Mouse (Mus musculus) MN1 (cell line): ENCODE measurements around the gene Rnf214.
A peak's percentile ranks its signal among the peaks of the same experiment; 100 is the strongest.

ENCODE experiments used
- DNase-seq: peaks from one replicate; pipeline ENCODE4 v3.0.0-alpha.2; 2016; ENCODE audit warnings: low spot score

The Rnf214 gene

DNA sequence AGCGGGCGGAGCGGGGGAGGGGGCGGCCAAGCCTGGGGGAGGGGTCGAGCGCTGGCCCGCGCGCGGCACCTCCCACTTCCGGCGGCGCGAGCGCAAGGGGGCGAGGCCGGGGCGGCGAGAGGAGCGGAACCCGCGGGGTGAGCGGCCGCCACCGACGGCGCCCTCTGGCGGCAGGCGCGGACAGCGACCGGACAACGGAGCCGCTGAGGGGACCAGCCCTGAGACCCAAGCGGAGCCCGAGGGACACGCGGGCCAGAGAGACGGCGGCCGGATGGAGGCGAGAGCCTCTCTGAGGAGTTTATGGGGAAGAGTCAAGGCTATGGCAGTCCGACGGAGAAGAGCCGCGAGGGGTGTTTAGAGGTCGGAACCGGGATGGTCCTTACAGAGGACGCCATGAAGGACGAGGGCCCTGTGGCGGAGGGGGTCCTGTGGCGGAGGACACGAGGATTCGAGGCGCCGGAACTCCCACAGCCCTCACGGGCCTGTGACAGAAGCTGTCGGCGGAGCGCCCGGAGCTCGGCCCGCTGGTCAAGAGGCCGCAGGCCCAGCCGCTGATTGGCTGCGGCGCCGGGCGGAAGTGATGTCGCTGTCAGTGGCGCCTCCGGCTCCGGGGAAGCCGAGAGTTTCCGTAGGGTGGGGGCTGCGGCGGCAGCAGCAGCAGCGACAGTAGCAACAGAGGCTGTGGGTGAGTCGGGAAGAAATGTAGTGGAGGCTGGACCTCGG is at the start of gene Rnf214, which contains the start of gene Pcsk7:
Rnf214 (minus strand) TSS at position 557 of the 723 bp plus-strand sequence.
Pcsk7 (plus strand) TSS at position 143 of the 723 bp plus-strand sequence.
- DNase-seq: peak; percentile 91

DNA sequence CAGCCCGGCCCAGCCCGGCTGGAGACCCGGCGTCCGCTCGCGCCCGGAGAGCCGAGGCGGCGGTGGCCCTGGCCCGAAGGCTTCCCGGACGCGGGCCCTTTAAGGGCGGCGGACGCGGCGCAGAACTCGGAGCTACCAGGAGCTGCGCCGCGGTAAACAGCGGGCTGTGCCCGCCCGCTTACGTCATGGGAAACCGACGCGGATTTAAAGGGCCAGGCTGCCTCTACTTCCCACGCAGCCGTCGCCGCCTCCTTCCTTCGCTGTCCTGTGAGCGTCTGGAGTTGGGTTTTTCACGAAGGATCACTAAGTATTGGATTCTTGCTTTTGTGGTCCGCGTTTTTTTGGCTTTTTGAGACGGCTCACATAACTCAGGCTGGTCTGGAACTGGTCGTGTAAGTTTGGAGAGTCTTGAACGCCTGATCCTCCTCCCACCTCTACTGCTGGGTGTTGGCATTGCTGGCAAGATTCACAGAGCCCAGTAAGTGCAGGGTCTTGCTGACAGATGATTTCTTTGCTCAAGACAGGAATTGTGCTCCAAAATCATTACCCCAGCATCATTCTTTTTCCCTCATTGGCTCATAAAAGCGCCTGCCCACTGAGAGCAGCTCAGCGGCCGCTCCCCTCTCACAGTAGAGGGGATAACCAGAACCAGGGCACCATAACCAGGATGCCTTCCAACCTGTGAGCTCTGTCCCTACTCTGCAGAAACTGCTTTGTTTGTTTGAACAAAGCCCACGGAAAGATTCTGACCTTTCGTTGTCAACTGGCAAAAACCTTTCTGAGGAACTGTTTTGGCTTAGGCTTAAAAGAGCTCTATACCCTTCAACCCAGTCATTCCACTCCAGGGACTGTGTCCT is 48.6 kb upstream of the Rnf214 start, which contains the start of gene Sidt2:
Sidt2 (minus strand) TSS at position 152 of the 857 bp plus-strand sequence.
- DNase-seq: peak; percentile 88

DNA sequence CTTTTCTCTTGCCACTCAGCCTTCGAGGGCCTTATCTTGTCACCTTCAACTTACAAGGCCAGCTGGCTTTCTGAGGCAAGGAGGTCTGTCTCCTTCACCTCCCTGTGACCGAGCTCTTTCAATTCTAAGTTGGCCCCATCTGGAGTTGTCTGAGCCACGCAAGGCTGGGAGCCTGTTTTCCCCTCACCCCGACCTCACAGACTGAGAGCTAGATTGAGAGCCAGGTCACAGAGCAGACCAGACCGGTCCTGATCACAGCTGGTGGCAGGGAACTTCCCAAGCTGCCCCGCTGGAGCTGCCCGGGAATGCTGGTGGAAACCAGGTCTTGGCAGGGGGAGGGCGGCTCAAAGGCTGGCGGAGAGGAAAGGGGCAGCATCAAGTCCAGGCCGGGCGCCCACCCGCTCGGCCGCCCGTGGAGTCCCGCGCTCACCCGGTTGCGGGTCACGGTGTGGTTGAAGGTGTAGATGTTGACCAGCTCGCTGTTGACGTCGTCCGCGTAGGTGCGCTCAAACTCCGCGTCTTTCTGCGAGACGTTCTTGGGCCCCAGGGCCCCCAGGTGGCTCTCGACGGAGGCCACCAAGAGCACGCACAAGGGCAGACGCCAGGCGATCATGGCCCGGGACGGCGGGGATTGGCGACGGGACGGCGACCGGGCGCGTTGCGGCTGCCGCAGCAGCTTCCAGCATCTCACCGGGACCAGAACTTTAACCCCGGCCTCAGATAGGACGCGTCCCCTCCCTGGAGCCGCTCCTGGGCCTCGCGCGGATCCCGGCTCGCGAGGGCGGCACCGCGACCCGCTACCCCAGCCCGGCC is 47.8 kb upstream of the Rnf214 start:
- DNase-seq: peak; percentile 68

DNA sequence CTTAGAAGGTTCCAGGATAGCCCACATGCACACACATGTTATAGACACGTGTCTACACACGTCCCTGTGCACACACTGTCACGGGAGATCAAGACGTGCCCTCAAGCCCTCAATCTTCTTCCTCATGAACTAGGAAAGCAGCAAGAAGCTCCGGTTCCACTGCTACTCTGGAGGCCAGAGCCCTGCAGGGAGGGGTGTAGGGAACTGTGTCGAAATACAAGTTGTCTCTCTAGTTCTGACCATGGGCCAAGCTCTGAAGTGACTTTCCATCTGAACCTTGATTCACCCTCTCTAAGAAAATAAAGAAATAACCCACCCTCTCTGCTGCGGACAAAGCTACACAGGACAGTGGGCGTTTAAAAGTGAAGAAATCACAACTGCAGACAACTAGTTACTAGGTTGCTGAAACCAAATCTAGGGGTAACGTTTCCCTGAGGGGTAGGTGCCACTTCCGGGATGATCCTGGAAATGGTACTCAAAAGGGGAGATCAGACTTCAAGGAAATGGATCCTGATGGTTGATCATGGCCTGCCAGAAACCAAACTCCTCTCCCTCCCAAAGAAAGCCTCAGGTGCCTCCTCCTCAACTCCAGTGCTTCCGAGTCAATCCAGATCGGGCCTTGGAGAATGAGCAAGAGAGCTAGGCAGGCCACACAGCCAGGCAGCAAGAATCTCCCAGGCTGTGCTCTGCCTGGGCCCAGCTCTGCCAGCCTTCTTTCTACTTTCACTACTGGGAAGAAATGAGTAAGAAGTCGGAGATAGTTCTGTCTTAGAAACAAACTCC is 47.0 kb upstream of the Rnf214 start:
- DNase-seq: no peak

DNA sequence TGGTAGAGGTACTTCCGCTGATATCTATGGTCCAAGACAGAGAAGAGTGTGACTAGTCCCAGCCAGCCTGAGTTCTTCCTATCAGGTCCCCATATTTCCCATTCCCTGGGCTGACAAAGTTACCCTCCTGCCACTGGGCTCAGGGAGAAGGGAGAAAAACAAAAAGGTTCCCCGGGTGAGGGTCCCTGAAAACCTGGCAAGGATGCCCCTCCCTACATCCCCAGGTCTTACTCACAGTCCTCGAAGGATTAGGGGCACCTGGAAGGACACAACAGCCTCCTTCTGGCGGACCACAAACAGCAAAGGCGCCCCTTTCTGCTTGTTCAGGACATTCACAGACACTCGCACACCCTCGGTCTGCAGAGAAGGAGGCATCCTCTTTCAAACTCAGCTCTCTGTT is 46.2 kb upstream of the Rnf214 start:
- no peak for DNase-seq

DNA sequence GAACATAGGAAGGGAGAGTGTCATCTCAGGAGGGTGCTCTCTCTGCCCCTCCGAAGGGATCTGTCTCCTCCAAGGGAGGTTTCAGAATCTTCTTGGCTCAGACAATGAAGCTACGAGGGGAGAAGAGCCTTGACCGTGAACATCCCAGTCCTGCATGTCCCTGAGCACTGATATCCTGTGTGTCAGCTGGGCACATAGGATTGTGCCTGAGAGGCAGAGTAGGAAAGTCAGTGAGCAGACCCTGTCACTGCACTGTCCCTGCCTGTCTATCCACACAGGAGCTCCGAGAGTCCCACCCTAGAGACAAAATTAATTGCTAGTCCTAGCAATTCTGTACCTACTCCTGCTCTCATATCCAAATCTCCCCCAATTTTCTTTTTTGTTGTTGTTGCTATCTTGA is 45.3 kb upstream of the Rnf214 start:
- no peak for DNase-seq

DNA sequence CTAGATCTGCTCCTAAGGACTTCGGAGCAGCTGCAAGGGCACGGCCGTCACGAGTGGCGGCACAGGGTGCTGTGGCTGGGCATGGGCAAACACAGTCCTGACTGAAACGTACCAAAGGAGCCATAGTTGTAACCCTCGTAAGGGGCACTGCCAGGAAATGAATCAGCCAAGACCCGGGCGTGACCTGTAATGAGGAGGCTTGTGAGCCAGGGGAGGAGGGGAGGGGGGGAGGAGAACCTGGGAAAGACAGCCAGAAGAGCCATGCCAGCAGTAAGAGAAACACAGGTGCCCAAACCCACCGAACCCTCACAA is 40.1 kb upstream of the Rnf214 start:
- no peak for DNase-seq

DNA sequence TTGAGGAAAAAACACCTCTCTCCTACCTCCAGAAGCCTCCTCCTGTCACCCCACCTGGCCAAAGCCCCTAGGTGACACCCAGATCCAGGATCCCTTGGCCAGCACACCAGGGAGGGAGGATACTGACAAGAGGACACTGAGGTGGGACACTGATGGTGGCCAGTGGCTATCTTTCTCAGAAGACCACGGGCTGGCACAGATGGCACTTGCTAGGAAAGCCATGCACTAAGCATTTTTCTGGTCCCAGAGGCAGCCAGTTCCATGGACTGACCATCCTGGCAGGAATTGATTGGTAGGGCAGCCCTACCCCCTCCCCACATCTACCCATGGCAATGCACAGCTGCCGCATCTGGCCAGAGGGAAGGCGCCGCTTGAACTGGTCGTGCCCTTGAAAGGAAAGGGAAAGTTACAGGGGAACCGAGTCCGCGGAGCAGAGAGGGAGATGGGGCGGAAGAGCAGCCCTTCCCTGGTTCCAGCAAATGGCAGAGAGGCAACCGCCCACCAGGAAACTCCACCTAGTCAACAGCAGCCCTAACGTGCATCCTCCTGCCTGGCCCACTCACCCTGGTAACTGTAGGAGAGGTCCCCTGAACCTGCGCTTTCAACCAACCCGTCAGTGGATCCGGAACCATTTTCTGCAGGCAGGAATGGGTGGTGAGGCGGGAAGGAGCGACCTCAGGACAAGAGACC is 39.6 kb upstream of the Rnf214 start:
- no peak for DNase-seq

DNA sequence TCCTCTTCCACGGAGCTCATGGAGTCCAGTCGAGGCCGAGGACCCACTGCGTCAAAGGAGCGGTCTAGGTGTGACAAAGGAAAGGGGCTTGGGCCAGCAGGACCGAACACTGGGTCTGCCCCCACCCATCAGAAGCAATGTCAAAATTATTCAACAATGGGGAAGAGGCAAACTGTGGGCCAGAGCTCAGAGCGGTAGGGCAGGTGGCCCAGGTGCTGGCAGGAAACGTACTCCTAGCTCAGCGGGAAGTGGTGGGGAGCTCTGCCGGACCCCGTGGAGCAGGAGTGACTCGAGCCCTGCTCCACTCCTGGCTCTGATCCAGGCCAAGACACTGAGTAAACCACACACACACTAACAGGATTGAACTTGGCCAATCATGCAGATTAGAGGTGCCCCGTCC is 39.0 kb upstream of the Rnf214 start:
- no peak for DNase-seq

DNA sequence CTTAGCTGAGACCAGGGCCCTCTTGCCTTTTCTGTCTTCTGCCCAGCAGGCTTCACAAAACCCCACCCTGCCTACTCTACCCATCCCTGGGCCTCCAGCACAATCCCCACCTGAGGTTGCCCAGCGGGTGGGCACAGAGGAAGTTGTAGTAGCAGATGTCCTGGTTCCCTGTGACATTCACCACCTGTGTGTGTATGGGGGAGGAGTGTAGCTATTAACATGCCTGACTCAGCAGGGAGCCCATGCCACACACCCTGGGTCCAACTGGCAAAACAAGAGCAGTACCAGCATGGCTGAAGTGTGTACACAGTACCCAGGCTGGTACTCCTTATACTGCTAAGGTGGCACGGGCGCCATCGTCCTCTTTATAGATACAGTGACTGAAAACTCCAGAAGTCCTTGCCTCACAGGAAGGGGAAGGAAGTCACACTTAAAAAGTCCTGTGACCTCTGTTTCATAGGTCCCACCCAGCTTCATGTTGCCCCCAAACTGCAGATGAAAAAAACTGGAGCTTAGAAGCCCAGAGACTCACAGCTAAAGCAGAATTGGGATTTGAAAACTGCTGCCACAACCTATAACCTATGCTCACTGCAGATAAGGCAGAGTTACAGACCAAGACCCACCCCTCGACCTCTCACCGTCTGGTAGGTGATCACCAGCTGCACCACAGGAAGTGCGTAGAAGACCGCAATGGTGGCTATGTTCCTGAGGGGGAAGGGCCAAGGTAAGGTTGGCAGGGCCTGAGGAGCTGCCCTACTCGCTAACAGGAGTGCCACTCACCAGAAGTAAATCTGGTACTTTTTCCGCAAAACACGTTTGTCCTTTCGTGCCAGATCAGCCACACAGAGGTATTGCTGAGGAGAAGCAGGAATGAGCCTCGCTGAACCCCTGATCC is 38.0 kb upstream of the Rnf214 start:
- no peak for DNase-seq

DNA sequence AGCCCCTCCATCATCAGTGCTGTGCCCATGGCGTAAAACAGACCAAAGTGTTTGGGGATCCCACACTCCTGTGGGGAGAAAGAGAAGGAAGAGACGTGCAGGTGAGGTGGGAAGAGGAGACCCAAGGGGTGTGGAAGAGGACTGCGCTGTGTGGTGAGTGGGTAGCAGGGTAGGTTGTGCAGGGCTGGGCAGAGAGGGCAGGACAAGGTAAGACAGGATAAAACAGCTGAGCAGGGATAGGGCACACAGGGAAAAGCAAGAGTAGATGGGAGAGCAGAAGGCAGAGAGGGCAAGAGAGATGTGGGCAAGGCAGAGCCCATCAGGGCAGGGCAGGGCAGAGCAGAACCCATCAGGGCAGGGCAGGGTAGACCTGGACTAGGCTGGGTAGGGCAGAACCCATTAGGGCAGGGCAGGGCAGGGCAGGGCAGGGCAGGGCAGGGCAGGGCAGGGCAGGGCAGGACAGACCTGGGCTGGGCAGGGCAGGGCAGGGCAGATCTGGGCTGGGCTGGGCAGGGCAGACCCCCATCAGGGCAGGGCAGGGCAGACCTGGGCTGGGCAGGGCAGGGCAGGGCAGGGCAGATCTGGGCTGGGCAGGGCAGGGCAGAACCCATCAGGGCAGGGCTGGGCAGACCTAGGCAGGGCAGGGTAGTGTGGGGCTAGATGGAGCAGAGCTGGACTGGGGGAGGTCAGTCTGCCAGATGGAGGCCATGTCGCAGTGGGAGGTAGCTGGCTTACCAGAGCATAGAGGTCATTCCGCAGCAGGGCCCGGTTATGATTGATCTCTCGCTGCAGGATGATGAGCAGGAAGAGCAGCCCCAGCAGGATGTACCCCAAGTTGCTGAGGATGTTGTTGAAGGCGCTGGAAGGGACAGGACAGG is 37.2 kb upstream of the Rnf214 start:
- no peak for DNase-seq

DNA sequence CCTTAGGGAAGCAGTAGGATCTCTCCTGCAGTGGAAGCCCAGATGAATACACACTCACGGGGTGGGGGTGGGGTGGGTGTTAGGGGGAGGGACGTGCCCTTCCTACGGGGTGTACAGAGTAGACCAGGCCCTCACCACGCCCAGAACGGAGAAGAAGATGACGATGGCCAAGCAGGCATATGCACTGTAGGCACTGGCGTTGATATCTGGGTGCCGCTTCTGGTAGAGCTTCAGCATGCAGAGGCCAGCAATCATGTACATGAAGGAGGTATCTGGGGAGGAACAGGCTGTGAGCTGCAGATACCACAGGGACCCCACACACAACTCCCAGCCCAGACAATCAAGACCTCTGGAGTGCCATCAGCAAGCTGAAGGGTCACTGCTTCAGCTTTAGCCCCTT is 36.2 kb upstream of the Rnf214 start:
- no peak for DNase-seq

DNA sequence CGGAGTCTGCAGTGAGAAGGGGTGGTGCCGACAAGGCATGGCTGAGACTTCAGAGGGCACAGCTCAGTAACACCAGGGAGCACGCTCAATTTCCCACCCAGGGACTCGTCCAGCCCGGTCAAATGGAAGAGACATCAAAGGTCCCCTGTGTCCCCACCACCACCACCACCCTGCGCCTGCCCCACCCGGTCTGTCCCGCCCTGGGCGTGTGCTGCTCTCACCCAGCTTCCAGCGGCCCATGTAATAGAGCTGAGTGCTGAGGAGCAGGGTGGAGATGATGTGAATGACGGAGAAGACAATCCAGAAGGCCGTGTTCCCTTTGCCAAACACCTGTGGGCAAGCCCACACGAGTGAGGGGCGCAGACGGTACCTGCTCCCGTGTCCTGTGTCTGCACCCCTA is 35.8 kb upstream of the Rnf214 start:
- no peak for DNase-seq

DNA sequence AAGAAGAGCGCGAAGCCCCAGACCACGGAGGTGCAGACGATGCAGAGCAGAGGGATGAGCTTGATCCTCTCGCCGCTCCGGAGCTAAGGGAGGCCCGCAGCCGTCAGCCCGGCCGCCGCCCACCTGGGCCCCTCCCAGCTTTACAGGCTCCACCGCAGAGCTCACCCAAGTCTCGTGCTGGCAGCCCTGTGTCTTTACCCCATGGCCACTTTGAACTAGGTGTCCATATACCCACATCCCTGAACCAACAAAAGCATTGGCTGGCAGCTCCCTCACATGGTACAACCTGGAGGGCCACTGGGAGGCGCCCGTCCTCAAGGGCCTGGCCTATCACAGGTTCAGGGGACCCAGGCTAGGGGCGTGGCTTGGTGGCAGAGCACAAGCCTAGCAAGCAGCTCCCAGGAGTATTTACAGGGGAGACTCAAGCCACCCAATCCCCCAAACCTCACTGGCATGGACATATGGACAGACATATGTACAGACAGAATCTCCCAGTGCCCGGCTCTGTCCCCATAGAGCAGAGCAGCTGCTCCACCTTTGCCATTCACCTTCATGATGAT is 34.7 kb upstream of the Rnf214 start:
- no peak for DNase-seq

DNA sequence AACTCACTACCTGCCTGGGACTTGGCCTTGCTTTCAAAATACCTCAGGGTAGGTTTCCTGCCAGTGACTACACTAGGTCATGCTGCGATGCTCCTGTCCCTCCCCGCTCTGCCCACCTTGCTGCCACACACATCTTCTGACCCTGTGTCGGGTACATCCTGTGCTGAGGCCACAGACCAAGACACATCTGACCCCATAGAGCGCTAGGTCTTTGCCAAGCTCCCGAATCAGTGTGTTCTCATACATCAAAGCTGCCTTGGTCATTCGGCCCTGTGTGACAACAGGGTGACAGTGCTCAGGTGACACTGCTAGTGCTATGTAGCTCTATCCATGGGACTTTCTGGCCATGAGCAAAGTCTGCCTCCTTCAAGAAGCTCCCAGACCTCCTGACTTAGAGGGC is 33.1 kb upstream of the Rnf214 start:
- DNase-seq: no peak

DNA sequence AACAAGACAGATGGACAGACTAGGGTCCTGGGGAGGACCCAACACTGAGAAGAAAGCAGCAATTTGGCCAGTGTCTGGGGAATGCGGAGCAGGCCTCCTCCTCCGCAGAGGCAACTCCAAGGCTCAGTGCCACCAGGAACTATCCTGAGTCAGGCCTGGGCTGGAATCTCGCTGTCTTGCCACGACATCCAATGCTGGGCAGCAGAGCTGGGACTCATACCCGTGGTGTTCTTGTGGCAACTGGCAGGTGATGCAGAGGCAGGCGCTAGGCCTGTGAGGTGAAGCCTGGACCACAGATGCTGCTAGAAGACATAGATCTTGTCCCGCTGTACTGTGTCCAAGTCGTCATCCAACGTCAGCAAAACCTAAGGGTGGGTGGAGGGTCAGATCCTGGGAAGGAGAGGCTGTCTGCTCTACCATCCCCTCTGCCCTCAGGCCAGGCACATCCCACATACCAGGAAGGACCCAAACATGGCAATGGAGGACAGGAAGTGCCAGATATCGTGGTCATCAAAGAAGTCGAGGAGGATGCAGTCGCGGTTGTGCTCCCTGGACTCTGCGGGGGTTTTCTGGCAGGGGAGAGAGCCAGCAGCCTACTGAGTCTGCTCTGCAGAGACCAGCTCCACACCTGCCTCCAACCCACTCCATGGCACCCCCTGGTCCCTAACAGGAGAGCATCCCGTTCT is 32.4 kb upstream of the Rnf214 start:
- DNase-seq: no peak

DNA sequence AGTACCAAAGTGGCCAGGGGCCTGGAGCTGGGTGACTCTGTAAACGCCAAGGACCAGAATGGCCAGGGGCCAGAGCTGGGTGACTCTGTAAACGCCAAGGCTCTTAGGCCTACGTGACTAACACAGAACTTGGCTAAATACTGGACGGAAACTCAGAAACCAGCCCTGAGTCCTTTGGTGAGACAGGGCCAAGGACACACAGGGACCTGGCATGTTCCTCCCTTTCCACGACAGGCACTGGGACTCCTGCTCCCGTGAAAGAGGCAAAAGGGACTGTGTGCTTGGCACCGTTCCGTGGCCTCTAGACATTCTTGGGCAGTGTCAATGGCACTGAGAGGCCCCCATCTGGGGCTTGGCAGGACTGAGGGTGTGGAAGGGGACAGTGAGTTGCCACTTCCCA is 31.4 kb upstream of the Rnf214 start:
- no peak for DNase-seq

DNA sequence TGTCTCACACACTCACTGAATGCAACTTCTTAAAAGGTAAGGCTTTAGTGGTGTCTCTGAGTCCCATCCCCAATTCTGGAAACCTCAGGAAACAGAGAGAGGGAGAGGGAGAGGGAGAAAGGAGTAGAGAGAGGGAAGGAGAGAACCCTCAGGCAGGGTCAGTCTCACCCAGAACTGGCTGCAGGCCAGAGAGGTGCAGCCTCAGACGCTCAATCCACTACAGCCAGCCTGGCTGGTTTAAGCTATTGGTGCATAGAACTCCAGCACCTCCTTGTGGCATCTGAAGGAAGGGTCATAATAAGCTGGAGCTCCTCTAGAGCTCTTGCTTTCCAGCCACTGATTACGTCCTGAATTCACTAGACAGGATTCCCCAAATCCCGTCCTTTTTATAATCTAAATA is 30.2 kb upstream of the Rnf214 start:
- peak; percentile 82 for DNase-seq
